Mouse (Mus musculus): ENCODE results near the gene Ext2. TPM values are rescaled to one million over a fixed set of nuclear protein-coding genes. Genes with fewer than 3 reads are reported as not detected.

The Ext2 gene
- total RNA-seq (2015; ENCODE audit: low replicate concordance) (5.8 and 11.1 TPM in 2 replicates), total RNA-seq (2017; ENCODE audit: low replicate concordance) (2.3 and 7.4 TPM in 2 replicates)

DNA sequence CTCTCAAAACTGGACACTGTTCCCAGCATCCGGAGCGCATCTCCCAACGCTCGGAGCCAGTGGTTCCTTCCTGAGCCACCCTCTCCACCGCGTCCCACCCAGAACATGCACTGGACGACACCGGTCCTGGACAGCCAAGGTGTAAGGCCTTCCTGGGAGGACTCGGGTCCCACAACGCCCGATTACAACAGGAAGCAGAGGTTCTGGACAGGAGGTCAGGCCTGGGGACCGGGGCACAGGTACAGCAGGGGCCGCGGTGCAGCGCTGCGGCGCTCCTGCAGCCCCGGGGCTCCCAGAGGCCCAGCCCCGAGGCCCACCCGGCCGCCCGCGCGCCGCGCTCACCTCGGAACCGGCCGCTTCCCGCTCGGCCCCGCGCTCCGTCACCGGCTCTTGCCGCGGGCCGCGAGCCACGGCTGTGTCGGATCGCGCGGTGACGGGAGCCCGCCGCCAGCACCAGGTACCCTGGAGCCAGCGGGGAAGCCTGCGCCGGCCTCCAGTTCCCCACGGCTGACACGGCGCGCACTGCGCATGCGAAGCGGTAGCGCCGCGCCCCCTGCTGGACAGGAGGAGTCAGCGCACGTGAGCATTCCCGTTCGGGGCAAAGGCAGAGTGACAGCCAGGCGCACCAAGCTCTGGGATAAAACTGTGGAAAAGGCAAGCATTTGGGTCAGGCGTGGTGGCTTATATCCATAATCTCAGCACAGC is at the start of gene Ext2:
Ext2 (minus strand) TSS at position 524 of the 705 bp plus-strand sequence.
- ATAC-seq (replicated peaks; ENCODE audit: low FRiP score, poor library complexity, severe bottlenecking), result peak; percentile 94

DNA sequence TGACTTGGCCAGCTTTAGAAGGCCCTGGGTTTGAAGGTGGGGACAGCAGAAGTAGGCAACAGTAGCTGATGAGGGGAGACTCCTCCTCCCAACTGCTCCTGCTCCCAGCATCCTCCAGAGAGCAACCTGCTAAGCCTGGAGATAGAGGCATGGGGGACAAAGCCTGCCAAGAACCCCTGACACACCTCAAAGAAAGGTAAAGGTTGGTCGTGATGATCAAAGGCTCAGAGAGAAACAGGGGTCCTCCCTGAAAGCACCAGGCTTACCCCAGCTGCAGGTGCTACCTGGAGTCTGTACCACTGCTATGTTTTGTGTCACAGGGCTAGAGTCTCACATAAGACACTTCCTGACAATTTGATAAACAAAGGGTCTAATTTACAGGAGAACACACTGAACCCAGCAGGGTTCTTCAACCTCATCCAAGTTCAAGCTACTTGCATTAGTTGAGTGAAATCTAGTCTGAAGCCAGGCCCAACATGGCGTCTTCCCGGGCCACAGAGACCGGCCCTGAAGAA is 49.1 kb upstream of the Ext2 start:
- no peak for ATAC-seq (replicated peaks; ENCODE audit: low FRiP score, poor library complexity, severe bottlenecking)

DNA sequence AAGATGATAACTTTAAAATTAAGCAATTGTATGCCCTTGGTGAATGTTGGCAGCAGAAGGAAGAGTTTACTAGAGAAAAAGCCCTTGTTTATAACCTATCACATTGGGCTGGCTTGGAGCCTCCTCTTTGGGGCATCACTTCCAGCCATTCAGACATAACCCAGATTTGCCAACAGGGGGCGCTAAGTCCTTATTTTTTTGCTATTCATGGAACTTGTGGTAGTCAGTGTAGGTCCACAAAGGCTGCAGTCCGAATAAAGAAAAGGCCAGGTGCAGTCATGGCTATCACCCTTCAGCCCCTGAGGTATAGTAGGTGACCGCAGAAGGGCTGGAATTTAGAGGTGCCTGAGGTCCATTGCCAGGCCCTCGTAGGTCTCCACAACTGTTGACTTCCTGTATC is 48.5 kb upstream of the Ext2 start:
- ATAC-seq (replicated peaks; ENCODE audit: low FRiP score, poor library complexity, severe bottlenecking), result no peak

DNA sequence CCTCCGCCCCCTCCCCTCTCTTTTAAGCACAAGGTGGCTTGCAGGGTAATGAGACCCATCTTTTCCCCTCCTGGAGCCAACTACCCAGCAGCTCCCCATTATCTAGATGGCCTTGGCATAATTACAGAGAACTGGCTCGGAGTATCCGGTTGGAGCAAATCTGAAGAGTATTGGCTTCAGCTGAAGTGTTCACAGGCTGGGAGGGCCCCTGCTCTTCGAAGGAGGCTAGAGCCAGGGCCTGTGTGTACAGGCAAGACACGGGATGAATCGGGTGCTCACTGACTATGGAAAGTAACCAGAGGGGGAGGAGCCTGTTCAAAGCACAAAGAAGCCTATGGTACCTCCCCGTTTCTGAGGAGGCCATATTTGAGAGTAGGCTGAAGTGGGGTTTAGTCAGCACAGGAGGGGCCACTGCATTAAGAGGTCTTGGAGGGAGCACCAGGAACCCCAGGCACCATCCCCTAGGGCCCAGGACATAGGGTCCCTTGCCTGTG is 46.8 kb upstream of the Ext2 start, which contains the start of gene Accsl:
Accsl (minus strand) TSS at position 51 of the 494 bp plus-strand sequence.
- no peak for ATAC-seq (replicated peaks; ENCODE audit: low FRiP score, poor library complexity, severe bottlenecking)

DNA sequence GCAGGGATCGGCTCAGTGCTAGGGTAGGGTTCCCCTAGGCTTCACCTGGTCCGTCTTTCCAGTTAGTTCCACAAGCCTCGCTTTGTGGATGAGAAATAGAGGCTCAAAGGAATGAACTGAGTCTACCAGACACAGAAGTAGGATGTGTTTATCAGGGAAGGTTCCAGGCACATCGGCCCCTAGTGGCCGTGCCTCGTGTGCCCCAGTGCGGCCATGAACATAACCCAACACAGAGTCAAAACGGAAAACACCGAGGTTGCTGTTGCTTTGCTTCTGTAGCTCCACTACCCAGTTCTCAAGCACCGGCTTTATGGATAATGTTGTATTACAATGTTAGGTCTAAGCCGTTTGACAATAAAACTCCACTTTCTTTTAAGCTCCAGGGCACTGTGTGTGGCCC is 46.2 kb upstream of the Ext2 start:
- no peak for ATAC-seq (replicated peaks; ENCODE audit: low FRiP score, poor library complexity, severe bottlenecking)

DNA sequence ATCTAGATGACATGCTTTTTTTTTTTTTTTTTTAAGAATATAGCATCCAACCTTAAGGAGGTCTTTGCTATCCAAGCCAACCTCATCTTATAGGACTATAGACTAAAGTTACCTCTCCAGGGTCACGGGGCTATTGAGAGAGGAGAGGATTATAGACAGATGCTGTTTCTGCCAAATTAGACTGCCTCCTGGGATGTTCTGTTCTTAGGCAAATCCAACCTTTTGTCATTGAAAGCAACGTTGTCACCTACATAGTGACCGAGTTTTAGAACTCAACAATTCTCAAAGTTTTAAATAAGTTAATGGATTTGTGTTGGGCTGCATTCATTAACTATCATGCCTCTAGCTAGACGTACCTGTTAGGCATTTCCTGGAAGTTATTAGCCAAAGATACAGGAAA is 40.9 kb upstream of the Ext2 start:
- no peak for ATAC-seq (replicated peaks; ENCODE audit: low FRiP score, poor library complexity, severe bottlenecking)

DNA sequence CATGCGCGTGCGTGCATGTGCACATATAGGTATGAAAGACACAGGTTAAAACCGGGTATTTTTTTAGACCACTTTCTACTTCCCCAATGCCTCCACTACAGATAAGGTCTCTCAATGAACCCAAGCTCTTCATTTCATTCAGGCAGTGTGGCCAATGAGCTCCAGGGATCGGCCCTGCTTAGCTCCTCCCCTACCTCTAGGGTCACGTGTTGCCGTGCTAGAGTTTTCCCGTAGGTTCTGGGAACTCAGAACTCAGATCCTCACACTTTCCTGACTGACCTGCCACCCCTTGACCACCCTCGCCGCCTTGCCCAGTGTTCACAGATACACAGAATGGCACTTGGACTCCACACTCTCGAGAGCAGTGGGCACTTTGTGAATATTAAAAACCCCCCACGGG is 36.5 kb upstream of the Ext2 start:
- ATAC-seq (replicated peaks; ENCODE audit: low FRiP score, poor library complexity, severe bottlenecking), result no peak

DNA sequence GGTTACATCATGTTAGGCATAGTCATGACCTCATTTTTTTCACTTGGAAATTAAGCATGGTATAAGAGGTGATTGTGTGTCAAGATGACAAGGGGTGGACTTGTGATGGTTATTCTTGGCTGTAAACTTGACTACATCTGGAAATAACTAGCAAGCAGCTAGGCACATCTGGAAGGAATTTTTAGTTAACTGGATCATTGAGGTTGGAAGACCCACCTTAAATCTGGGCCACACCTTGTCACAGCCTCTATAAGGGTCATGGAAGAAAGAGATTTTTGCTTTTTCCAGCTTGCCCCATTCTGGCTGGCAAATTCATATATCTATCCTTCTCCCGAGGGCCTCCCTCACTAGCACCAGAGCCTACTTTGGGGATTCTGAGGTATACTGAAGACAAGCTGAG is 28.9 kb upstream of the Ext2 start:
- ATAC-seq (replicated peaks; ENCODE audit: low FRiP score, poor library complexity, severe bottlenecking), result no peak

DNA sequence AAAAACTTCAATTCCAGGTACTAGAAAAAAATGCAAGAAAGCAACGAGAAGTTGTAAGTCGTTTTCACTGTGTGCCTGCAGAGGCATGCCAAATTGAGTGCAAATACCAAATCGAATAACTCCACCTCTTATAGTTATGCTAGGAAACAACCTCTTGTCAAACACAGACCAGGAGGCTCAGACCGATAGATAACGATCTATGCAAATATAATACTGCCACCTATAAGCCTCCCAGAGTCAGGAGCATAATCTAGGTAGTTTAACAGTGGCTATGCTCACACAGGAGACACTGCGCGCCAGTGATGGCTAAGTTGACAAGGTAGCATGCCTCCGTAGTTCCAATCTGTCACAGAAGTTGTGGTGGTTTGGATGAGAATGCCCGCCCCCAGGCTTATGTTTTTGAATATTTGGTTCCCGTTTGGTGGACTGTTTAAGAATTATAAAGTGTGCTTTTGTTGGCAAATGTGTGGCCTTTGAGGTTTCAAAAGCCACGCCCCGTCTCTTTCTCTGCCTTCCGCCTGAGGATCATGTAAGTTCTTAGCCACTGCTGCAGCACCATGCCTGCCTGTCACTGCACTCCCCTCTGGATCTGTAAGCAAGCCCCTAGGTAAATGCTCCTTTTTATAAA is 28.1 kb upstream of the Ext2 start:
- no peak for ATAC-seq (replicated peaks; ENCODE audit: low FRiP score, poor library complexity, severe bottlenecking)

DNA sequence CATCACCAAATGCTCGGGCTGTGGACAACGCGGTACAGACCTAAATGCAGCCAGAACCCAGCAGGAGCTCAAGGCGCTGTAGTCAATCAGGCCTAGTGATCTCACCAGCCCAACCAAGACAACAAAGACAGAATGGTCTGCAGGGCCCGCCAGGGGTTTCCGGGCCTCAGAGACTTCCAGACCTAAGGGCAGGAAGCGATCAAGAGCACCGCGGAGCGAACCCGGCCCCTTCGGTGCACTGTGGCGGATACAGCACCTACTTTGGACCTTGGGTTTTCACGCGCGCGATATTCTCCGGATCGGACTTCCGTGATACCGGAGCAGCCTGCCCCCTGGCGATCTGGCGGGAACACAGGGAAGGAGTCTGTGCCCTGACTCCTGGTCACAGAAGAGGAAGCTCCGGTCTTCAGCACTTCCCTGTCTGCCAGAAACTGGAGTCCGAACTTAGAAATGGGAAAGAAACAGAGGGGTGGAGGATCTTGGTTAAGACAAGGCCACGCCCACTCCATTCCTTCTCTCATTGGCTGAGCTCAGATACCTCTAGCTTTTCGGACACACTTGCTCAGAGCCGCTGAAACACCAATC is 27.2 kb upstream of the Ext2 start, which contains the start of gene Accs:
Accs (minus strand) TSS at position 439 of the 585 bp plus-strand sequence.
- 0 out of 2 replicates have a peak, but pooled peaks have one; percentile 54 for ATAC-seq (replicated peaks; ENCODE audit: low FRiP score, poor library complexity, severe bottlenecking)

DNA sequence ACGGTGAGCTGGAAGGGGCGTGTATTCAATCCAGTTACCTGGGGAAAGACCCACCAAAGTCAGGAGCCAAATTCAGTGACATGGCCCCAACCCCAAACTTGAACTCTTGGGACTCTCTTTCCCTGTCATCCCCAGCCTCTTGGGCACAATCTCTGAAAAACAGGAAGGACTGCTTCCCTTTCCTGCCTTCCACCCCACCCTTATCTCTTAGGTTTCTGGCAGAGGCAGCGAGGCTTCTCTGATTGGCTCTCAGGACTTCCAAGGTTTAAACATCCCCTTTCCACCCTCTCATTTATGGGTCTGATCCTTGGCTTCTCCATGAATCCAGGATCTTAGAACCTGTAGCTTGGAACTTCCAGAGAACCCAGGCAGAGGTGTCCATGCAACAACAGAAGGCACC is 19.0 kb upstream of the Ext2 start:
- ATAC-seq (replicated peaks; ENCODE audit: low FRiP score, poor library complexity, severe bottlenecking), result no peak

DNA sequence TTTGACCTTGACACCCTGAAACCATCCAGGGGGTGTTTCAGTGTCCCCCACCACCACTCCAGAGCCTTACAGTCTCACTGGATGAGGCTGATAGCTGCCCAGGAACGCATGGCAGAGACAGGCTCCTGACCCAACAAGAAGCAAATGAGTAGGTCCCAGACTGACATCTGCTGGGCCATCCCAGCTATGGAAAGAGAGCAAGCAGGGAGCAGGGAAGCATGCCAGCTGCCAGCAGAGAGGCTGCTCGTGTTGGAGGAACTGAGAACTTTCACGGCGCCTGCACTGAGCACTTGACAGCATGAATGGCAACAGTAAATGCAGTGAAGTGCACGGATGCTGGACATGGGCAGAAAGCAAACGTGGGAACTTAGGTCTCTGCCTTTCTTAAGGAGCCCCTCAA is 17.7 kb upstream of the Ext2 start:
- ATAC-seq (replicated peaks; ENCODE audit: low FRiP score, poor library complexity, severe bottlenecking), result no peak

DNA sequence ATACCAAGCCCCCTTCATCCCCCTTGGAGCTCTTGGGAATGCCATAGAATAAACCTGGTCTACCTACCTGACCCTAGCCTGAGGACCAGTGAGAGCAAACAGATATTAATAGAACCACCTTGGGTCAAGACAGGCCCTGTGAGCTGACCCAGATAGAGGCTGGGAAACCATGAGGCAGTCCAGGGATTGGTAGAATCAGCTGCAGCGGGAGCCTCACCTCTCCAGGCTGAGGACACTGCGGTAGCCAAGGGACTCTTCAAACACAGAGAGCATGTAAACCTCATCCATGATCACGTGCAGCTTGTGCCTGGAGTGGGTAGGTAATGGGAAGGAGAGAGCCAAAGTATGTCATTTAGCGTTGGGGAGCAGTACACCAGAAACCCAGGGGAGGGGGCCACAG is 16.6 kb upstream of the Ext2 start:
- ATAC-seq (replicated peaks; ENCODE audit: low FRiP score, poor library complexity, severe bottlenecking), result no peak

DNA sequence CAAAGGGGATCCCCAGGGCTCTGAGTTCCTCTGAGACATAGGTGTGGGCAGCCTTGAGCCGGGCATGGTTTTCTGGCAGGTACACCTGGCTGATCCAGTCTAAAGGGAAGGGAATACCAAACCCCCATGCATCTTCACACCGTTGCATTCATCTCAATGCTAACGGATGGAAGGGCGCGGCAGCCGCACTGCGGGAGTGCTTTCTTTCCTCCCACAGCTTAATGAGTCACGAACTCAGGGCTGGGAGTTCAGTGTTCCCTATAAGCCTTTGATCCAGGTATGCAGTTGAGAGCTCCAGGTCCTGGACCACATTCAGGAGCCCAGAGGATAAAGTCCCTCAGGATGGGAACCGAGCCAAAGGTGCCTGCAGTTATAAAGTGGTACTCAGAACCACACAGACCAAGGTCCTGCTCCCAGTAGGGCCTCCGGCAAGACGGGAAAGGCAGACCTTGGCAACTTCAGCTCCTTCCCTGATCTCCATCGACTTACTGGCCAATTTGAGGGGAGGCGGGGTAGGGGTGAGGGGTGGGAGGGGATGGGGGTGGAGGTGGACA is 13.9 kb upstream of the Ext2 start:
- no peak for ATAC-seq (replicated peaks; ENCODE audit: low FRiP score, poor library complexity, severe bottlenecking)

DNA sequence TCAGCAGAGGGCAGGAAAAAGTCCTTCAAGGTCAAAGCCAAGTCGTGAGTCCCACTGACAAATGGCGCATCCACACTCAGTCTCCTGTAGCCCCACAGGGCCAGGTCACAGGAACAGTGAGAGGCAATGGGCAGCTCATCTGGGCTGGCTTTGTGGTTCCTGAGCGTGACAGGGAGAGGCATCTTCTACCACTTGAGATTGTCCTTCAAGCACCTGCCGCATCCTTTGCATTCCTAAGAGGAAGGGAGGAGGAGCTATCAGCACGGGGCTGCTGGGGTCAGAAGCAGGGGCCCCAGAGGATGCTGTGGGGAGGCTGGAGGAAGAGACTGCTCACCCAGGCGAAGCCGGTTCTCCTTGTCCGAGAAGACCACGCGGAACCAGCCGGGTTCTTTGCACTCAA is 13.2 kb upstream of the Ext2 start:
- no peak for ATAC-seq (replicated peaks; ENCODE audit: low FRiP score, poor library complexity, severe bottlenecking)

DNA sequence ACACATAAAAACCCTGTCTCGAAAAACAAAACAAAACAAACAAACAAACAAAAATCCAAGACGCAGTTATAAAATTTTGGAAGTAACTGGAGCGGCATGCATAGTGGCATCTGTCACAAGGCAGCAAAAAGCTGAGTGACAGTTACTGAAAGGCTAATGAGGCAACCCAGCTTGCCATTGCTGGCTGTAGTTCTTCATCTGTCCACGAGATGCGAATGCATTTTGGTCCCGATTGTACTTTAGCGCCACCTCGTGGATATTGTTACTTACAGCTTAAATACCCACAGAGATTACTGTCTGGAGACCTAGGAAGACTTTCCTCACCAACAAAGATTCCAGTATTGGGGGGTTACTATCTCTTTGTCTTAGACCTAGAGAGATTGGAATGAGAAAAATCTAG is 1.2 kb upstream of the Ext2 start:
- ATAC-seq (replicated peaks; ENCODE audit: low FRiP score, poor library complexity, severe bottlenecking), result peak; percentile 87

DNA sequence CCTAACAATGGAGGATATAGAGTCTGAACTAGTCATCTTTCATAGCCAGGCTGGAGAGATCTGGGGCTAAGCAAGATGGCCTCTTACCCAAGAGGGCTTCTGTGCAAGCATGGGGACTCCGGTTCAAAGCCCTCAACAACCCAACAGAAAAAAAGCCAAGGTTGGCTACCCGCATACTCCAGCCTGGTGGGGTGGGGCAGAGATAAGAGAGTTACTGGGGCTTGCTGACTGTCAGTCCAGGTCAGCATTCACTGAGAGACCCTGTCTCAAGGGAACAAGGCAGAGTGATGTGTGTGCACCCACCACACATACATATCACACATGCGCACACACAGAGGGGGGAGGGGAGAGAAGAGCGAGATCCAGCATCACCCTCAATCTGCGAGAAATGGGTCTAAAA is 4.6 kb downstream of the Ext2 start:
- no peak for ATAC-seq (replicated peaks; ENCODE audit: low FRiP score, poor library complexity, severe bottlenecking)

DNA sequence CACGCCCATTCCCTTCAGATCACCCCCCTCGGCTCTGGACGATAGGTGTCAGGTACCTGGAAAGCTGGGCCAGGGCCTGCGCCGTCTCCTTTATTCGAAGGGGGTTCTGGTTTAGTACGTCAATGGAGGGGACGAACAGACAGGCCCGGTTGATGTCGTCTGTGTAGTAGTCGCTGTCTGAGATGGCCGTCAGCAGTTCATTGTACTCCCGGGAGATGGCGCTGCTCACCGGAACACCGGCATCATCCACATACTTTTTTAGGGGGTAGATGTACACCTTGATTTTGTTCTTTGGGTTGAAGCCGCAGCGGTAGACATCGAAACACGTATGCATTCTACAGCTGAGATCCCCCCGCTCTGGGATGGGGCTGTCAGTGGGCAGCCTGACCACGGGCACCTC is 9.0 kb downstream of the Ext2 start:
- no peak for ATAC-seq (replicated peaks; ENCODE audit: low FRiP score, poor library complexity, severe bottlenecking)

DNA sequence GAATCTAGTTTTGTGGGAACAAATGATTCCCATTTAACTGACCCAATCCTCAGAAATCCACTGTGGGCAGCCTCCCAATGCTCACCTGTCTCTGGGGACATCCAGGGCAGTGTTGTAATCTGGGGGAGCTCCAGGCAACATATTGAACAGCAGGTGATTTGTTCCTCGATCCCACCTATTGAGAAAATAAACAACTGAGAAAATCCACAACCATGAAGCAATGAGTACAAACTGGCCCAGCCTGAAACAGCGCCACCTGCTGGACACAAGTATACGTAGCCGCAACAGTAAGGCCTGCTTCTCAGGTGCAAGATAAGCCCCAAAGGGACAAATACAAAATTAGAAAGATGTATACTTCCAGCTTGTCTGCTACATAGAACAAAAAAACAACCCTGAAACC is 10.6 kb downstream of the Ext2 start:
- peak; percentile 80 for ATAC-seq (replicated peaks; ENCODE audit: low FRiP score, poor library complexity, severe bottlenecking)

DNA sequence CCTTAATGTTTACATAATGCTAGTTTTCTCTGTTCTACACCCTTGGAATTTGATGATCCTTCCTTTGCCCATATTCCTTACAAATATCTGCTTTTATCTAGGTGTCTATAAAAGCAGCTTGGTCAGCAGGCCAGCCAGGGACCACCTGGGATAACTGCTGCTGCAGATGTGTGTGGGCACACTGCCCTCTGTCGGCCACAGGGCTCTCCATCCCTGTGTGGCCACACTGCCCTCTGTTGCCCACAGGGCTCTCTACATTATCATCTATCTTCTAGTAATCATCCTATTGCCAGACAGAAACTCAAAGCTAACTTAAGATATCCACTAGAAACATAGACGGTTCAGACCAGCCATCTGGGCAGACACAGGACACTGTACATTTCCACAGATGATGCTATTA is 12.4 kb downstream of the Ext2 start:
- no peak for ATAC-seq (replicated peaks; ENCODE audit: low FRiP score, poor library complexity, severe bottlenecking)
